Mouse (Mus musculus): ENCODE measurements at regions not wholly inside any gene's neighbourhood (a gene's known extent, or its start where the extent isn't known, plus 50 kb on each side); places are given as distances from the start of the nearest gene placed in this dataset.

- Histone ChIP-seq H3K9me3 (replicated peaks) (no peaks in the 10 kb centered on the region), H3K27ac (no peak overlapping the region), H3K36me3 (no peaks in the 10 kb centered on the region), H3K4me3 (replicated peaks) (no peak overlapping the region), H3K27me3 (no peaks in the 10 kb centered on the region), H3K9ac (no peak overlapping the region), H3K4me2 (no peak overlapping the region), H3K4me1 (replicated peaks) (no peaks in the 10 kb centered on the region)
- 83% methylated on average over 4 of the region's 4 CpGs for WGBS (ENCODE audit: insufficient replicate concordance)
- DNase-seq, result no peak
- ATAC-seq (ENCODE audit: low read depth), result no peak
Observed at GRCm38 (mm10) chr2:75352564-75352963, 306.5 kb upstream of the Hnrnpa3 start.

GRCm38 (mm10) chr2:75356691-75357375, 302.2 kb upstream of the Hnrnpa3 start:
- H3K9ac ChIP-seq, result no peak overlapping the region
- no peak overlapping the region for H3K4me2 ChIP-seq
- no peaks in the 10 kb centered on the region for H3K36me3 ChIP-seq
- no peak overlapping the region for H3K4me3 ChIP-seq (replicated peaks)
- no peak overlapping the region for H3K27ac ChIP-seq
- H3K9me3 ChIP-seq (replicated peaks), result no peaks in the 10 kb centered on the region
- WGBS (ENCODE audit: insufficient replicate concordance), result 62% methylated on average over 8 of the region's 8 CpGs
- ATAC-seq (ENCODE audit: low read depth) (no peak), DNase-seq (no peak)
- H3K27me3 ChIP-seq, result no peaks in the 10 kb centered on the region
- H3K4me1 ChIP-seq (replicated peaks), result no peaks in the 10 kb centered on the region

GRCm38 (mm10) chr2:75357516-75357915, 301.5 kb upstream of the Hnrnpa3 start:
- DNase-seq (no peak), ATAC-seq (ENCODE audit: low read depth) (no peak)
- Histone ChIP-seq H3K4me1 (replicated peaks) (no peaks in the 10 kb centered on the region), H3K4me2 (no peak overlapping the region), H3K9me3 (replicated peaks) (no peaks in the 10 kb centered on the region), H3K27me3 (no peaks in the 10 kb centered on the region), H3K4me3 (replicated peaks) (no peak overlapping the region), H3K36me3 (no peaks in the 10 kb centered on the region), H3K9ac (no peak overlapping the region), H3K27ac (no peak overlapping the region)
- WGBS (ENCODE audit: insufficient replicate concordance), result 61% methylated on average over 2 of the region's 2 CpGs

GRCm38 (mm10) chr2:75360936-75361335, 298.1 kb upstream of the Hnrnpa3 start:
- 53% methylated on average over 3 of the region's 3 CpGs for WGBS (ENCODE audit: insufficient replicate concordance)
- DNase-seq (no peak), ATAC-seq (ENCODE audit: low read depth) (no peak)
- Histone ChIP-seq H3K4me2 (no peak overlapping the region), H3K27ac (no peak overlapping the region), H3K9me3 (replicated peaks) (no peaks in the 10 kb centered on the region), H3K9ac (no peak overlapping the region), H3K36me3 (no peaks in the 10 kb centered on the region), H3K27me3 (no peaks in the 10 kb centered on the region), H3K4me3 (replicated peaks) (no peak overlapping the region), H3K4me1 (replicated peaks) (no peaks in the 10 kb centered on the region)

- Histone ChIP-seq H3K27ac (no peak overlapping the region), H3K4me1 (replicated peaks) (no peaks in the 10 kb centered on the region), H3K9me3 (replicated peaks) (no peaks in the 10 kb centered on the region), H3K4me3 (replicated peaks) (no peak overlapping the region), H3K27me3 (no peaks in the 10 kb centered on the region), H3K9ac (no peak overlapping the region), H3K36me3 (no peaks in the 10 kb centered on the region), H3K4me2 (no peak overlapping the region)
- ATAC-seq (ENCODE audit: low read depth), result no peak
- DNase-seq, result no peak
- 61% methylated on average over 5 of the region's 5 CpGs for WGBS (ENCODE audit: insufficient replicate concordance)
Observed at GRCm38 (mm10) chr2:75376666-75377065, 282.4 kb upstream of the Hnrnpa3 start.

- Histone ChIP-seq H3K9me3 (replicated peaks) (no peaks in the 10 kb centered on the region), H3K9ac (no peak overlapping the region), H3K4me2 (no peak overlapping the region), H3K4me1 (replicated peaks) (no peaks in the 10 kb centered on the region), H3K4me3 (replicated peaks) (no peak overlapping the region), H3K27ac (no peak overlapping the region), H3K27me3 (no peaks in the 10 kb centered on the region), H3K36me3 (no peaks in the 10 kb centered on the region)
- WGBS (ENCODE audit: insufficient replicate concordance), result 58% methylated on average over 7 of the region's 7 CpGs
- ATAC-seq (ENCODE audit: low read depth) (no peak), DNase-seq (no peak)
Observed at GRCm38 (mm10) chr2:75385551-75386263, 273.4 kb upstream of the Hnrnpa3 start.

- Histone ChIP-seq H3K9ac (no peak overlapping the region), H3K4me1 (replicated peaks) (no peaks in the 10 kb centered on the region), H3K27me3 (no peaks in the 10 kb centered on the region), H3K27ac (no peak overlapping the region), H3K36me3 (no peaks in the 10 kb centered on the region), H3K4me2 (no peak overlapping the region), H3K4me3 (replicated peaks) (no peak overlapping the region), H3K9me3 (replicated peaks) (no peaks in the 10 kb centered on the region)
- no peak for ATAC-seq (ENCODE audit: low read depth)
- 74% methylated on average over 3 of the region's 3 CpGs for WGBS (ENCODE audit: insufficient replicate concordance)
- DNase-seq, result no peak
Observed at GRCm38 (mm10) chr2:75386636-75387035, 272.4 kb upstream of the Hnrnpa3 start.

- no peak overlapping the region for H3K27ac ChIP-seq
- H3K4me1 ChIP-seq (replicated peaks), result no peaks in the 10 kb centered on the region
- H3K4me3 ChIP-seq (replicated peaks), result no peak overlapping the region
- H3K9ac ChIP-seq, result no peak overlapping the region
- WGBS (ENCODE audit: insufficient replicate concordance), result 77% methylated on average over 3 of the region's 3 CpGs
- ATAC-seq (ENCODE audit: low read depth) (no peak), DNase-seq (no peak)
- H3K36me3 ChIP-seq, result no peaks in the 10 kb centered on the region
- H3K4me2 ChIP-seq, result no peak overlapping the region
- no peaks in the 10 kb centered on the region for H3K9me3 ChIP-seq (replicated peaks)
- H3K27me3 ChIP-seq, result no peaks in the 10 kb centered on the region
Observed at GRCm38 (mm10) chr2:75392041-75392440, 267.0 kb upstream of the Hnrnpa3 start.

GRCm38 (mm10) chr2:75394928-75395673, 264.0 kb upstream of the Hnrnpa3 start:
- Histone ChIP-seq H3K27ac (no peak overlapping the region), H3K36me3 (no peaks in the 10 kb centered on the region), H3K27me3 (no peaks in the 10 kb centered on the region), H3K9me3 (replicated peaks) (no peaks in the 10 kb centered on the region), H3K9ac (no peak overlapping the region), H3K4me1 (replicated peaks) (no peaks in the 10 kb centered on the region), H3K4me3 (replicated peaks) (no peak overlapping the region), H3K4me2 (no peak overlapping the region)
- 58% methylated on average over 6 of the region's 6 CpGs for WGBS (ENCODE audit: insufficient replicate concordance)
- DNase-seq (no peak), ATAC-seq (ENCODE audit: low read depth) (no peak)

GRCm38 (mm10) chr2:75396016-75396415, 263.0 kb upstream of the Hnrnpa3 start:
- Histone ChIP-seq H3K9ac (no peak overlapping the region), H3K27ac (no peak overlapping the region), H3K36me3 (no peaks in the 10 kb centered on the region), H3K4me1 (replicated peaks) (no peaks in the 10 kb centered on the region), H3K9me3 (replicated peaks) (no peaks in the 10 kb centered on the region), H3K4me3 (replicated peaks) (no peak overlapping the region), H3K27me3 (no peaks in the 10 kb centered on the region), H3K4me2 (no peak overlapping the region)
- DNase-seq (no peak), ATAC-seq (ENCODE audit: low read depth) (no peak)
- 63% methylated on average over 2 of the region's 2 CpGs for WGBS (ENCODE audit: insufficient replicate concordance)

- Histone ChIP-seq H3K27ac (no peak overlapping the region), H3K9me3 (replicated peaks) (no peaks in the 10 kb centered on the region), H3K4me2 (no peak overlapping the region), H3K9ac (no peak overlapping the region), H3K4me3 (replicated peaks) (no peak overlapping the region), H3K36me3 (no peaks in the 10 kb centered on the region), H3K4me1 (replicated peaks) (no peaks in the 10 kb centered on the region), H3K27me3 (no peaks in the 10 kb centered on the region)
- 50% methylated on average over 7 of the region's 7 CpGs for WGBS (ENCODE audit: insufficient replicate concordance)
- no peak for DNase-seq
- ATAC-seq (ENCODE audit: low read depth), result no peak
Observed at GRCm38 (mm10) chr2:75400291-75400870, 258.7 kb upstream of the Hnrnpa3 start.

Data from liver, embryonic 13.5 days (tissue).